Mouse (Mus musculus) CH12.LX (cell line): ENCODE measurements around the gene Treml4. TPM values are rescaled to one million over a fixed set of nuclear protein-coding genes. Genes with fewer than 3 reads are reported as not detected.

Experiments used
- DNase-seq: peaks from one replicate; pipeline ENCODE4 v3.0.0-alpha.2; 2013; ENCODE audit errors: extremely low read depth
- H3K27ac ChIP-seq: 2 replicates; pipeline ENCODE4 v1.5.1; 2012; ENCODE audit warnings: low read depth, mild to moderate bottlenecking, control low read depth, moderate library complexity; ENCODE audit not compliant: insufficient read depth
- H3K27me3 ChIP-seq: replicated peaks from 2 replicates; pipeline ENCODE3; 2012; ENCODE audit warnings: inconsistent platforms
- H3K36me3 ChIP-seq, 2 experiments: replicated peaks in 1 of 2; 2 replicates each; pipeline versions ENCODE3 to v1.6.1; 2012; ENCODE audit warnings: inconsistent platforms in 1 of 2, low read length in 1 of 2, mild to moderate bottlenecking in 1 of 2, mixed read lengths in 1 of 2, moderate library complexity in 1 of 2; ENCODE audit not compliant: control insufficient read depth in 1 of 2, insufficient read depth in 1 of 2
- H3K4me1 ChIP-seq, 2 experiments: 2 replicates each; pipeline ENCODE4 v1.6.1; 2012; ENCODE audit warnings: inconsistent platforms in 1 of 2, moderate library complexity in 1 of 2; ENCODE audit not compliant: insufficient read depth in 2 of 2, control insufficient read depth in 1 of 2
- H3K4me2 ChIP-seq: 2 replicates; pipeline ENCODE4 v1.6.1; 2012; ENCODE audit warnings: low read depth, mild to moderate bottlenecking, control low read depth; ENCODE audit not compliant: poor library complexity, insufficient read depth, severe bottlenecking
- H3K4me3 ChIP-seq, 3 experiments: fragments of 150-350 bp in 1 of 3; sonication (generic) in 1 of 3; replicated peaks in 1 of 3; 2 replicates each; pipeline versions ENCODE3 to v1.5.1; 2011 to 2012; ENCODE audit warnings: low read depth in 2 of 3, low read length in 2 of 3, mild to moderate bottlenecking in 2 of 3, moderate library complexity in 2 of 3, control low read depth in 1 of 3, improper control_type of control experiment in 1 of 3, inconsistent platforms in 1 of 3, mixed read lengths in 1 of 3; ENCODE audit not compliant: poor library complexity in 1 of 3
- H3K79me2 ChIP-seq: replicated peaks from 2 replicates; pipeline ENCODE4 v1.6.1; 2012; ENCODE audit warnings: mild to moderate bottlenecking, moderate library complexity; ENCODE audit not compliant: control insufficient read depth, poor library complexity, insufficient read depth, severe bottlenecking; ENCODE audit errors: extremely low read depth
- H3K9ac ChIP-seq: 2 replicates; pipeline ENCODE4 v1.6.1; 2012; ENCODE audit warnings: low read depth, mild to moderate bottlenecking, control low read depth, moderate library complexity; ENCODE audit not compliant: insufficient read depth
- H3K9me3 ChIP-seq: replicated peaks from 2 replicates; pipeline ENCODE3; 2012; ENCODE audit warnings: low read length, inconsistent platforms, mixed read lengths
- BHLHE40 ChIP-seq: IDR thresholded peaks from 2 replicates; pipeline ENCODE4 v1.6.1; 2011; ENCODE audit warnings: mild to moderate bottlenecking, low read depth, low read length, improper control_type of control experiment
- CHD1 ChIP-seq: IDR thresholded peaks from 2 replicates; pipeline ENCODE4 v1.6.1; 2012; ENCODE audit warnings: low read depth, low read length, improper control_type of control experiment, inconsistent platforms
- CTCF ChIP-seq, 2 experiments: IDR thresholded peaks in 1 of 2; conservative IDR thresholded peaks in 1 of 2; 2 replicates each; pipeline ENCODE4 v1.5.1; 2011 to 2012; ENCODE audit warnings: low read depth in 2 of 2, low read length in 2 of 2, improper control_type of control experiment in 1 of 2, inconsistent platforms in 1 of 2, mild to moderate bottlenecking in 1 of 2, moderate library complexity in 1 of 2
- E2F4 ChIP-seq: IDR thresholded peaks from 2 replicates; pipeline ENCODE4 v1.6.1; 2011; ENCODE audit warnings: low read depth, low read length, improper control_type of control experiment; ENCODE audit not compliant: insufficient replicate concordance
- EP300 ChIP-seq: IDR thresholded peaks from 2 replicates; pipeline ENCODE4 v1.6.1; 2011; ENCODE audit warnings: low read length, improper control_type of control experiment
- HCFC1 ChIP-seq: IDR thresholded peaks from 2 replicates; pipeline ENCODE4 v1.6.1; 2012; ENCODE audit warnings: low read depth, mild to moderate bottlenecking, inconsistent platforms, low read length, improper control_type of control experiment
- IRF4 ChIP-seq: IDR thresholded peaks from 2 replicates; pipeline ENCODE4 v1.6.1; 2014; ENCODE audit warnings: low read depth, mild to moderate bottlenecking, inconsistent platforms, low read length, improper control_type of control experiment
- JUN ChIP-seq: IDR thresholded peaks from 2 replicates; pipeline ENCODE4 v1.6.1; 2011; ENCODE audit warnings: low read depth, mild to moderate bottlenecking, low read length, improper control_type of control experiment, moderate library complexity; ENCODE audit not compliant: insufficient read depth
- JUND ChIP-seq: conservative IDR thresholded peaks from 2 replicates; pipeline ENCODE4 v1.6.1; 2011; ENCODE audit warnings: low read depth, low read length, improper control_type of control experiment
- KAT2A ChIP-seq: IDR thresholded peaks from 2 replicates; pipeline ENCODE4 v1.6.1; 2012; ENCODE audit warnings: low read length, improper control_type of control experiment, inconsistent platforms; ENCODE audit not compliant: insufficient replicate concordance
- MAFK ChIP-seq: IDR thresholded peaks from 2 replicates; pipeline ENCODE4 v1.6.1; 2011; ENCODE audit warnings: low read length, improper control_type of control experiment; ENCODE audit not compliant: insufficient replicate concordance
- MAX ChIP-seq: IDR thresholded peaks from 2 replicates; pipeline ENCODE4 v1.6.1; 2011; ENCODE audit warnings: low read length, improper control_type of control experiment
- MXI1 ChIP-seq: IDR thresholded peaks from 2 replicates; pipeline ENCODE4 v1.6.1; 2011; ENCODE audit warnings: mild to moderate bottlenecking, low read depth, low read length, improper control_type of control experiment
- MYC ChIP-seq: IDR thresholded peaks from 2 replicates; pipeline ENCODE4 v1.6.1; 2011; ENCODE audit warnings: low read depth, mild to moderate bottlenecking, improper control_type of control experiment, low read length
- NELFE ChIP-seq: IDR thresholded peaks from 2 replicates; pipeline ENCODE4 v1.6.1; 2011; ENCODE audit warnings: low read depth, low read length, improper control_type of control experiment
- NRF1 ChIP-seq: IDR thresholded peaks from 2 replicates; pipeline ENCODE4 v1.6.1; 2014; ENCODE audit warnings: low read depth, mild to moderate bottlenecking, inconsistent platforms, low read length, improper control_type of control experiment, moderate library complexity
- POLR2A ChIP-seq: IDR thresholded peaks from 2 replicates; pipeline ENCODE4 v1.6.1; 2011; ENCODE audit warnings: low read depth, mild to moderate bottlenecking, improper control_type of control experiment, low read length
- RCOR1 ChIP-seq: conservative IDR thresholded peaks from 2 replicates; pipeline ENCODE4 v1.6.1; 2012; ENCODE audit warnings: low read depth, mild to moderate bottlenecking, inconsistent platforms, low read length, improper control_type of control experiment
- TCF12 ChIP-seq: IDR thresholded peaks from 2 replicates; pipeline ENCODE4 v1.6.1; 2014; ENCODE audit warnings: low read depth, mild to moderate bottlenecking, inconsistent platforms, low read length, improper control_type of control experiment
- UBTF ChIP-seq: IDR thresholded peaks from 2 replicates; pipeline ENCODE4 v1.6.1; 2012; ENCODE audit warnings: low read depth, mild to moderate bottlenecking, inconsistent platforms, low read length, improper control_type of control experiment, moderate library complexity
- USF2 ChIP-seq: conservative IDR thresholded peaks from 2 replicates; pipeline ENCODE4 v1.6.1; 2011; ENCODE audit warnings: low read depth, low read length, improper control_type of control experiment
- ZKSCAN1 ChIP-seq: IDR thresholded peaks from 2 replicates; pipeline ENCODE4 v1.6.1; 2012; ENCODE audit warnings: low read depth, inconsistent platforms, low read length, improper control_type of control experiment, borderline replicate concordance
- ZMIZ1 ChIP-seq: IDR thresholded peaks from 2 replicates; pipeline ENCODE4 v1.6.1; 2012; ENCODE audit warnings: low read depth, mild to moderate bottlenecking, inconsistent platforms, low read length, improper control_type of control experiment
- dilution Hi-C: fragments of 300-500 bp; cut with MboI; formaldehyde crosslinking; loops from 2 replicates; pipeline ENCODE4 v1.14.3; 2020; ENCODE audit warnings: low sequenced_read_pairs; ENCODE audit not compliant: extremely low pct_unique_long_range_greater_than_20kb, extremely low pct_ligation_motif_present
- in situ Hi-C: fragments of 300-500 bp; cut with MboI; formaldehyde crosslinking; loops from 3 replicates; pipeline ENCODE4 v1.14.3; 2019; ENCODE audit warnings: low sequenced_read_pairs, low pct_ligation_motif_present, low pct_unique_long_range_greater_than_20kb, mixed read lengths
- polyA plus RNA-seq: library from polyadenylated mRNA; unstranded; fragments of >175 nt; gene quantifications from 2 replicates; pipeline ENCODE4 v1.2.1, GENCODE M21; 2012; ENCODE audit warnings: low read depth; ENCODE audit not compliant: insufficient read length
- total RNA-seq, 2 experiments: library from RNA; depleted of rRNA; stranded (reverse); fragments of 300-350 nt in 1 of 2; fragments of >200 nt in 1 of 2; gene quantifications; 2 replicates each; pipeline ENCODE4 v1.2.3; 2012 to 2014

The Treml4 gene
- total and polyA plus RNA-seq, 3 experiments = 0.13 to 1.1 (median 0.55) TPM

GRCm38 (mm10) chr17:48268276-48268675, 4.2 kb downstream of the Treml4 start:
- Histone ChIP-seq H3K9me3 (no peaks in the 10 kb centered on the region), H3K4me1 (peaks cover 9 to 31% of the 10 kb centered on the region in 2 experiments; a peak in 2 of 4 replicates), H3K4me2 (no peak overlapping the region), H3K4me3 (no peak overlapping the region), H3K79me2 (no peaks in the 10 kb centered on the region), H3K27me3 (no peaks in the 10 kb centered on the region), H3K27ac (no peak overlapping the region), H3K36me3 (no peaks in the 10 kb centered on the region), H3K9ac (no peak overlapping the region)
- no peak for DNase-seq
- TF ChIP-seq JUND (no peak), IRF4 (no peak), MAFK (no peak), USF2 (no peak), ZKSCAN1 (no peak), UBTF (no peak), MXI1 (no peak), TCF12 (no peak), CTCF (conservative IDR thresholded peaks at IDR 0.05 in 1 of 2, IDR thresholded peaks at IDR 0.05 in 1 of 2; ENCODE audit: low read depth in 2 of 2, low read length in 2 of 2) (no peak), EP300 (no peak), RCOR1 (no peak)
- dilution Hi-C loops = no loop called here
- in situ Hi-C loops = no loop called here

DNA sequence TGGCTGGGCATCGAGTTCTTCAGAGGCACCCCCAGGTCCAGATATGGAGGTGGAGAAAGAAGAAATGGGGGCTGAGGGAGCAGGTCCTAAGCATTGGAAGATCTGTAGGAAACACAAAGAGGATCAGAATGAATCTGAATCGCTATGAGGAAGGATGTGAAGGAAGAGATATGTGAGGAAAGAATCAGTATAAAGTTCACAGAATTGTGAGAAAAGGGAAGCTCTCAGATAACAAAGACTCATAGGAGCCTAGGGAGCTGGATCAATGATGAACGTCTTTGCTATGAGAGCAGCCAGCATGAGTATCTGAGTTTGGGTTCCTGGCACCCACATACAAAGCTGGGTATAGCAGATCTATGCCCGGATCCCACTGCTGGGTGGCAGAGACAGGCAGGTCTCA, 5.7 kb downstream of the Treml4 start:
- in situ Hi-C loops = no loop called here
- Histone ChIP-seq H3K79me2 (no peaks in the 10 kb centered on the region), H3K27ac (no peak overlapping the region), H3K4me2 (no peak overlapping the region), H3K4me3 (no peak overlapping the region)
- no peak for TF ChIP-seq BHLHE40
- TF ChIP-seq CHD1 = no peak
- no peak for TF ChIP-seq HCFC1
- no peak for TF ChIP-seq E2F4
- TF ChIP-seq USF2 = no peak
- TF ChIP-seq JUND = no peak
- no peak for TF ChIP-seq ZMIZ1
- no peak for TF ChIP-seq JUN
- no peak for TF ChIP-seq NRF1
- no peak for TF ChIP-seq MYC
- no peak for TF ChIP-seq TCF12
- no peak for TF ChIP-seq POLR2A
- no peak for TF ChIP-seq RCOR1
- TF ChIP-seq MAFK = no peak
- TF ChIP-seq MAX = no peak
- no peak for TF ChIP-seq KAT2A
- no peak for TF ChIP-seq MXI1
- TF ChIP-seq NELFE = no peak
- TF ChIP-seq, all 38 proteins: peak for 0
- no peaks in the 10 kb centered on the region for H3K36me3 ChIP-seq
- no peak overlapping the region for H3K9ac ChIP-seq
- H3K4me1 ChIP-seq = peaks cover 0 to 26% of the 10 kb centered on the region in 2 experiments; a peak in 2 of 4 replicates
- no peaks in the 10 kb centered on the region for H3K27me3 ChIP-seq
- dilution Hi-C loops = no loop called here
- H3K9me3 ChIP-seq = no peaks in the 10 kb centered on the region
- DNase-seq = no peak
